Mouse (Mus musculus): ENCODE measurements at regions not wholly inside any gene's neighbourhood (a gene's known extent, or its start where the extent isn't known, plus 50 kb on each side); places are given as distances from the start of the nearest gene placed in this dataset.
A peak's percentile ranks its signal among the peaks of the same experiment; 100 is the strongest.

GRCm38 (mm10) chr6:7941786-7942185 is 97.1 kb downstream of the C1galt1 start:
- peak in 1 of 2 experiments; percentile 12 for DNase-seq (ENCODE audit: inconsistent age in 2 of 2, low spot score in 1 of 2)

GRCm38 (mm10) chr6:7943192-7943591 is 98.5 kb downstream of the C1galt1 start:
- peak in 1 of 2 experiments; percentile 13 for DNase-seq (ENCODE audit: inconsistent age in 2 of 2, low spot score in 1 of 2)

GRCm38 (mm10) chr6:7943656-7944055 is 99.0 kb downstream of the C1galt1 start:
- DNase-seq (ENCODE audit: inconsistent age in 2 of 2, low spot score in 1 of 2) = peak in 1 of 2 experiments; percentile 11
